Mouse (Mus musculus) embryonic fibroblast, embryonic 13.5 days (primary cell): ENCODE results near the gene Fam83c. TPM values are rescaled to one million over a fixed set of nuclear protein-coding genes. Genes with fewer than 3 reads are reported as not detected.

ENCODE experiments used
- H3K27ac ChIP-seq: 2 replicates; pipeline ENCODE4 v1.5.1; 2012; ENCODE audit warnings: low read length, control low read depth, inconsistent platforms; ENCODE audit not compliant: insufficient read depth
- H3K4me1 ChIP-seq: 2 replicates; pipeline ENCODE4 v1.6.1; 2011; ENCODE audit warnings: low read length; ENCODE audit not compliant: control insufficient read depth, insufficient read depth
- H3K4me3 ChIP-seq: 2 replicates; pipeline ENCODE4 v1.5.1; 2011; ENCODE audit warnings: mild to moderate bottlenecking, control low read depth, low read length; ENCODE audit not compliant: insufficient read depth
- CTCF ChIP-seq: IDR thresholded peaks from 2 replicates; pipeline ENCODE4 v1.5.1; 2011; ENCODE audit warnings: mild to moderate bottlenecking, control low read depth, low read length, moderate library complexity, borderline replicate concordance; ENCODE audit not compliant: insufficient read depth
- POLR2A ChIP-seq: IDR thresholded peaks from 2 replicates; pipeline ENCODE4 v1.6.1; 2011; ENCODE audit warnings: low read depth, mild to moderate bottlenecking, control low read depth, low read length, moderate library complexity
- polyA plus RNA-seq: library from polyadenylated mRNA; stranded (reverse); fragments of >200 nt; gene quantifications from 2 replicates; pipeline ENCODE4 v1.2.4, GENCODE M21; 2011; ENCODE audit warnings: low read depth; ENCODE audit not compliant: missing spikeins, insufficient read length

Gene Fam83c
- polyA plus RNA-seq, 1 experiment, result not detected

GRCm38 (mm10) chr2:155817301-155818245, 17.1 kb downstream of the Fam83c start:
- H3K4me1 ChIP-seq, result peaks cover 11% of the 10 kb centered on the region; the same call in 1 of the 2 replicates
- TF ChIP-seq POLR2A (peak; percentile 29), CTCF (no peak)
- peak overlapping the region; percentile 58 for H3K4me3 ChIP-seq
- H3K27ac ChIP-seq, result peak overlapping the region; percentile 79

GRCm38 (mm10) chr2:155816179-155816578, 18.5 kb downstream of the Fam83c start:
- no peak overlapping the region for H3K4me3 ChIP-seq
- H3K27ac ChIP-seq, result no peak overlapping the region
- peaks cover 11% of the 10 kb centered on the region; the same call in 1 of the 2 replicates for H3K4me1 ChIP-seq
- no peak; the same call in 1 of the 2 replicates for TF ChIP-seq POLR2A
- TF ChIP-seq CTCF, result no peak

- TF ChIP-seq CTCF (no peak), POLR2A (no peak)
- Histone ChIP-seq H3K4me3 (no peak overlapping the region), H3K4me1 (peaks cover 14% of the 10 kb centered on the region), H3K27ac (no peak overlapping the region)
These were observed 19.8 kb downstream of the Fam83c start for GRCm38 (mm10) chr2:155814829-155815228.

- peaks cover 5% of the 10 kb centered on the region for H3K4me1 ChIP-seq
- H3K27ac ChIP-seq, result no peak overlapping the region
- H3K4me3 ChIP-seq, result no peak overlapping the region
- TF ChIP-seq POLR2A (no peak), CTCF (no peak)
These were observed 22.0 kb downstream of the Fam83c start for GRCm38 (mm10) chr2:155812637-155813036.

- Histone ChIP-seq H3K27ac (no peak overlapping the region), H3K4me3 (no peak overlapping the region), H3K4me1 (peaks cover 5% of the 10 kb centered on the region)
- peak; percentile 73; the same call in 1 of the 2 replicates for TF ChIP-seq CTCF
- no peak for TF ChIP-seq POLR2A
These were observed 22.7 kb downstream of the Fam83c start for GRCm38 (mm10) chr2:155811821-155812396.

- Histone ChIP-seq H3K4me3 (no peak overlapping the region), H3K27ac (no peak overlapping the region; the same call in 1 of the 2 replicates), H3K4me1 (peaks cover 5% of the 10 kb centered on the region)
- TF ChIP-seq POLR2A, result no peak
- TF ChIP-seq CTCF, result no peak
These were observed 25.0 kb downstream of the Fam83c start for GRCm38 (mm10) chr2:155809620-155810019.

GRCm38 (mm10) chr2:155807408-155807807, 27.2 kb downstream of the Fam83c start:
- no peak for TF ChIP-seq CTCF
- TF ChIP-seq POLR2A, result no peak
- H3K4me1 ChIP-seq, result peaks cover 5% of the 10 kb centered on the region

GRCm38 (mm10) chr2:155806548-155806947, 28.1 kb downstream of the Fam83c start:
- no peak overlapping the region for H3K27ac ChIP-seq
- H3K4me1 ChIP-seq, result peaks cover 5% of the 10 kb centered on the region
- H3K4me3 ChIP-seq, result no peak overlapping the region
- TF ChIP-seq POLR2A (no peak), CTCF (no peak)

More at GRCm38 (mm10) chr2:155807408-155807807, 27.2 kb downstream of the Fam83c start:
- Histone ChIP-seq H3K4me3 (no peak overlapping the region), H3K27ac (no peak overlapping the region)

- TF ChIP-seq POLR2A (no peak), CTCF (no peak)
- H3K4me1 ChIP-seq, result peaks cover 5% of the 10 kb centered on the region
- H3K4me3 ChIP-seq, result no peak overlapping the region
- no peak overlapping the region for H3K27ac ChIP-seq
These were observed 28.8 kb downstream of the Fam83c start for GRCm38 (mm10) chr2:155805925-155806255.

- Histone ChIP-seq H3K4me3 (no peak overlapping the region), H3K27ac (no peak overlapping the region), H3K4me1 (peaks cover 5% of the 10 kb centered on the region)
- TF ChIP-seq POLR2A (no peak), CTCF (no peak)
These were observed 29.3 kb downstream of the Fam83c start for GRCm38 (mm10) chr2:155805231-155805924.

- Histone ChIP-seq H3K4me1 (no peaks in the 10 kb centered on the region), H3K27ac (no peak overlapping the region), H3K4me3 (no peak overlapping the region)
- TF ChIP-seq POLR2A, result no peak
- TF ChIP-seq CTCF, result no peak
These were observed 30.6 kb downstream of the Fam83c start for GRCm38 (mm10) chr2:155804053-155804452.
